Mouse (Mus musculus) midbrain, embryonic 16.5 days (tissue): Measurements from ENCODE around the gene Jag1. TPM values are rescaled to one million over a fixed set of nuclear protein-coding genes. Genes with fewer than 3 reads are reported as not detected.

Experiments
- ATAC-seq: fragments of 200-750 bp; cut with Nextera tagmentation; 2 replicates; pipeline ENCODE4 v1.8.0; 2017; ENCODE audit warnings: moderate TSS enrichment
- H3K27ac ChIP-seq: fragments of 300-500 bp; sonication (generic); 2 replicates; pipeline ENCODE4 v1.5.1; 2014; ENCODE audit warnings: mild to moderate bottlenecking, low read length, mixed read lengths
- H3K27me3 ChIP-seq: fragments of 300-500 bp; sonication (generic); 2 replicates; pipeline ENCODE4 v1.6.1; 2014; ENCODE audit warnings: low read depth, low read length, mixed read lengths; ENCODE audit not compliant: control insufficient read depth, insufficient read depth
- H3K36me3 ChIP-seq: fragments of 300-500 bp; sonication (generic); 2 replicates; pipeline ENCODE4 v1.6.1; 2014; ENCODE audit warnings: mild to moderate bottlenecking, low read length, moderate library complexity, mixed read lengths; ENCODE audit not compliant: control insufficient read depth, insufficient read depth
- H3K4me1 ChIP-seq: fragments of 300-500 bp; sonication (generic); 2 replicates; pipeline ENCODE4 v1.6.1; 2014; ENCODE audit warnings: mild to moderate bottlenecking, low read length, mixed read lengths; ENCODE audit not compliant: control insufficient read depth, insufficient read depth
- H3K4me2 ChIP-seq: fragments of 300-500 bp; sonication (generic); 2 replicates; pipeline ENCODE4 v1.6.1; 2014; ENCODE audit warnings: mild to moderate bottlenecking, low read length, mixed read lengths
- H3K4me3 ChIP-seq: fragments of 300-500 bp; sonication (generic); 2 replicates; pipeline ENCODE4 v1.5.1; 2014; ENCODE audit warnings: low read depth, mild to moderate bottlenecking, low read length, moderate library complexity, mixed read lengths
- H3K9ac ChIP-seq: fragments of 300-500 bp; sonication (generic); 2 replicates; pipeline ENCODE4 v1.6.1; 2014; ENCODE audit warnings: low read depth, low read length, mixed read lengths
- H3K9me3 ChIP-seq: fragments of 300-500 bp; sonication (generic); replicated peaks from 2 replicates; pipeline ENCODE4 v1.6.1; 2014; ENCODE audit warnings: mild to moderate bottlenecking, low read length, mixed read lengths; ENCODE audit not compliant: control insufficient read depth, poor library complexity, severe bottlenecking
- WGBS: fragments of 180-500 bp; shearing (Covaris S2); extraction: QIAGEN DNeasy Blood & Tissue Kit; methylation state at CpG from one replicate; pipeline ENCODE4 v1.1.7; 2014; 5-methylcytosine and 5-hydroxymethylcytosine counted together
- polyA plus RNA-seq: library from polyadenylated mRNA; unstranded; fragments of >200 nt; fragmentation: Nextera tagmentation; extraction: Ambion mirVana; gene quantifications from 2 replicates; pipeline ENCODE4 v1.2.1, GENCODE M21; 2015

Jag1 gene
- 8.6 and 10.1 TPM in 2 replicates for polyA plus RNA-seq

- H3K27me3 ChIP-seq: no peaks in the 10 kb centered on the region; the same call in 1 of the 2 replicates
- WGBS: under 1% methylated on average over 55 of the region's 59 CpGs
- H3K4me1 ChIP-seq: peaks cover 34% of the 10 kb centered on the region
- peak within 1 kb of the TSS; percentile 85 for H3K4me2 ChIP-seq
- no peaks in the 10 kb centered on the region for H3K9me3 ChIP-seq
- peak within 1 kb of the TSS; percentile 68 for H3K4me3 ChIP-seq
- ATAC-seq: peak; percentile 12
- peak within 1 kb of the TSS; percentile 64 for H3K9ac ChIP-seq
- peak within 1 kb of the TSS; percentile 83 for H3K27ac ChIP-seq
- H3K36me3 ChIP-seq: no peaks in the 10 kb centered on the region
Measured at GRCm38 (mm10) chr2:137116025-137116674, at the start of gene Jag1. Gene Jag1 (minus strand): TSS chr2:137116644.

- H3K9ac ChIP-seq: no peak overlapping the region
- no peak for ATAC-seq
- H3K27me3 ChIP-seq: no peaks in the 10 kb centered on the region
- H3K36me3 ChIP-seq: no peaks in the 10 kb centered on the region
- 76% methylated on average over 1 of the region's 1 CpGs for WGBS
- H3K4me1 ChIP-seq: no peaks in the 10 kb centered on the region
- H3K4me3 ChIP-seq: no peak overlapping the region
- H3K4me2 ChIP-seq: no peak overlapping the region
- no peak overlapping the region for H3K27ac ChIP-seq
- no peaks in the 10 kb centered on the region for H3K9me3 ChIP-seq
Measured at GRCm38 (mm10) chr2:137156018-137156417, 39.6 kb upstream of the Jag1 start.

DNA sequence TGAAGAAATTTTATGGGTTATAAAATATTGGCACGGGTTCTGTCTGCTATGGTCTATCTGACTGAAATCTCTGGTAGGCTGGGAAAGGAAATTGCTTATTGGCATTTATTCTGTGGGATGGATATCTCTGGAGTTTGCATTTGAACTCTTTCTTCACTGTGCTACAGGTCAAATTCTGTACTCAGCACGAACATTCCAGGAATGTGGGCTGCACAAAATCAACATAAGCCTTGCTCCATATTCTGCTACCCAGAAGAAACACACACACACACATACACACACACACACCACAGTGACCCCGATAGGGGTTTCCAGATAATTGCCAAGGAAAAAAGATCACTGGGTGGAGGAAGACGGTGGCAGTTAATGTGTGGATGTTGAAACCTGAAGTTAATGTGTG, 37.4 kb upstream of the Jag1 start:
- Histone ChIP-seq H3K9me3 (no peaks in the 10 kb centered on the region), H3K4me2 (no peak overlapping the region), H3K27ac (no peak overlapping the region), H3K27me3 (no peaks in the 10 kb centered on the region), H3K4me1 (no peaks in the 10 kb centered on the region), H3K36me3 (no peaks in the 10 kb centered on the region), H3K9ac (no peak overlapping the region), H3K4me3 (no peak overlapping the region)
- WGBS: 33% methylated on average over 4 of the region's 4 CpGs
- ATAC-seq: no peak

DNA sequence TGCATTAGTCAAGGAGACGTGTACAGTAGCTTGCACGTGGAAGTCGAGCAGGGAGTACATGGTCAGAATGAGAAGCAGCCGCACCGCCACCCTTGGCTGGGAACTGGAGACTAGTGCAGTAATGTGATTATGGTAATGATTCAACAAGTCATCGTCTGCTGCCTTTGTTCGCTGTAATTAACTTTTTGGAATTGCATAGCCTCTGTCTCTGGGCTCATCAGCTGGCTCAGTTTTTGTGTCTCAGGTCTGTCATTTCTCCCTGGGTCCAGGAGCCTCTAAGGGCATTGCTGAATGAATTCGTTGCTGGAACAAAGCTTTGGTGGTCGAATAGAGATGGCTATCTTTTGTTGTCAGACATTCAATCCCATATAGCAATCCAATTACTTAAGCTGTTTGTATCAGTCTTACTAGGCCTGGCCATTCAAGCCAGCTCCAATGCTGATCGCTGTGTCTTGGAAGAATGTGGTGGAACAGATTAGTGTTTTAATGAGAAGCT, 36.8 kb upstream of the Jag1 start:
- no peak overlapping the region for H3K4me3 ChIP-seq
- peak; percentile 94 for ATAC-seq
- H3K9ac ChIP-seq: no peak overlapping the region
- 12% methylated on average over 10 of the region's 10 CpGs for WGBS
- H3K36me3 ChIP-seq: no peaks in the 10 kb centered on the region
- no peaks in the 10 kb centered on the region for H3K27me3 ChIP-seq
- H3K4me1 ChIP-seq: no peaks in the 10 kb centered on the region
- H3K27ac ChIP-seq: no peak overlapping the region
- H3K4me2 ChIP-seq: no peak overlapping the region
- no peaks in the 10 kb centered on the region for H3K9me3 ChIP-seq

DNA sequence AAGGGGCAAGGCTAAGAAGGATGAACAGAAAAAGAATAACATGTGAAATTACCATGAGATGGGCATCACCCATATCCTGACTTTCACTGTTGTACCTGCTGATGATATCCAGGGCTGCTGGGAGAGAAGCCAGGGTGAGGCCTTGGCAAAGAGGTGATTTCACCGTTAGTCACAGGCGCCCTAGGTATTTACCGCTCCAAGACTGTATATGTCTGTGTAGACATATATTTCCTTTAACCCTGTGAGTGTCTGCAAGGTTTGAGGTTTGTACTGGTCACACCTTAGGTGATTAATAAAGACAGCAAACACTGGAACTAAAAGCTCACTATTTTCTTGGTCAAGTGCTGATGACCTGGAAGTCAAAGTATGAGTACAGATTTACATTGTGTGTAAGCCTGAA, 34.5 kb upstream of the Jag1 start:
- H3K9ac ChIP-seq: no peak overlapping the region
- no peaks in the 10 kb centered on the region for H3K27me3 ChIP-seq
- no peaks in the 10 kb centered on the region for H3K9me3 ChIP-seq
- H3K4me1 ChIP-seq: no peaks in the 10 kb centered on the region
- ATAC-seq: no peak
- no peak overlapping the region for H3K4me2 ChIP-seq
- no peaks in the 10 kb centered on the region for H3K36me3 ChIP-seq
- no peak overlapping the region for H3K4me3 ChIP-seq
- WGBS: 99% methylated on average over 3 of the region's 3 CpGs
- H3K27ac ChIP-seq: no peak overlapping the region

DNA sequence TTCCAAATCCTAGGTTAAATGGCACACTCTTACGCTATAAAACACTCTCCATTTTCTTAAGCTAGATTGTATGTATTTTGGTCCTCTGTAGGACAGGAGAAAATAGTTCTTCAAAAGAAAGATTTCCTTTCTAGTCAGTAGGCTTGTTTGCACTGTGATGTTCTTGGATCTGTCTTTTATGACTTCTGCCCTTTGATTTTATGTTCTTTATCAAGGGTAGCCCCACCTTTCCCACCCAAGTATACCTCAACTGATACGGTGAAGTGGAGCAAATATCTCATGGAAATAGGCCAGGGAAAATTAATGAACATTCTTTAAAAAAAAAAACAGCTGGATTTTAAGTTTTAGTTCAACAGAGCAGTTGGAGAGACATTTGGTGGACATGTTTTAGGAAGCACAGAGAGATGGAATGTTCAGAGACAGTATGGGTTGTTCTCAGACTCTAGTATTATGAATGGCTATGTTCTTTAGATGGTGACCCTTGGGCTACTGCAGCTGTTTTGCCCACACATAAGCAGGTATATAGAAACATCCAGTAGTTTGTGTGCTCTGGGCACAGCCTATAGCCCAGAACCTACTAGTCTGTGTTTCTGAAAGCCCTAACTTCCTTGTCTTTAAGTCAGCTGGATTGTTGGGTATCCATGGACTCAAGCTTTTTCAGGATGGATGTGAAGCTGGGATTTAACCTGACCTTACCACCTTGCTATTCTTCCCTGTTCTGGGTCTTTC, 30.7 kb upstream of the Jag1 start:
- no peak overlapping the region for H3K9ac ChIP-seq
- no peaks in the 10 kb centered on the region for H3K36me3 ChIP-seq
- H3K27me3 ChIP-seq: no peaks in the 10 kb centered on the region
- H3K27ac ChIP-seq: no peak overlapping the region
- 93% methylated on average over 2 of the region's 2 CpGs for WGBS
- H3K9me3 ChIP-seq: no peaks in the 10 kb centered on the region
- no peak for ATAC-seq
- H3K4me3 ChIP-seq: no peak overlapping the region
- no peaks in the 10 kb centered on the region for H3K4me1 ChIP-seq
- no peak overlapping the region for H3K4me2 ChIP-seq

DNA sequence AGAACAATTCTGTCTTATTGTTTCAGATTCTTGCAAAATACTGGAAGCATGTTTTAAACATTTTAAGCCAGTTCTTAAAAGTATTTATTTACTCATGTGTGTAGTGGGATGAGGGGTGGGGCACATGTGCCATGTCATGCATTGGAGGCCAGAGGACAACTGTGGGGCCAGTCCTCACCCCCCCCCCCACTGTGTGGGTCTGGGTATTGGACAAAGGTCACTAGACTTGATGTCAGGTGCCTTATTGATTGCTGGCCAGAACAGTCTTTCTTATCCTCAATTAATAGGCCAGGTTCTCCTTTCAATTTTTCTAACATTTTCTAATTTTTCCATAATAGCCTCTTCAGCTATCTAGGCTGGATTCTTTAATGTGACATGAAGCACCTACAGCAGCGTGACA, 21.6 kb upstream of the Jag1 start:
- Histone ChIP-seq H3K4me2 (no peak overlapping the region), H3K9me3 (no peaks in the 10 kb centered on the region), H3K4me3 (no peak overlapping the region), H3K27me3 (no peaks in the 10 kb centered on the region), H3K27ac (no peak overlapping the region), H3K9ac (no peak overlapping the region), H3K36me3 (no peaks in the 10 kb centered on the region), H3K4me1 (no peaks in the 10 kb centered on the region)
- no peak for ATAC-seq
- 85% methylated on average over 1 of the region's 1 CpGs for whole genome bisulfite sequencing

DNA sequence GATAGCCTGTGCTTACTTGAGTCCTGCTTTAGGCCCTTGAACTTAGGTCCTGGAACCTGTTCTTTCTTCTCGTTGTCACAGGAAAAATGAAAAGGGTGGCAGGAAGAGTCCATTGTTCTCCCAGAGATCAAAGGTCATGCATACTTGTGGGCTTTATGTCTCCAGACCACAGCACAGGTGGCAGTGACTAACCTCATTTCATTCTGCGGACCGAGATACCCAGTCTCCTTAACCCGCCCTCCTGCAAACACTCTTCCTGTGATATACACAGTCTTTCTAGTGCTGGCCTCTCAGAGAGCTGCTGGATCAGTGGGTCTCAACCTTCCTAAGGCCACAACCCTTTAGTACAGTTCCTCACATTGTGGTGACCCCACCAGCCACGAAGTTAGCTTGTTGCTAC, 17.6 kb upstream of the Jag1 start:
- H3K9ac ChIP-seq: no peak overlapping the region
- H3K27ac ChIP-seq: no peak overlapping the region
- H3K4me3 ChIP-seq: no peak overlapping the region
- 78% methylated on average over 5 of the region's 5 CpGs for WGBS
- no peaks in the 10 kb centered on the region for H3K4me1 ChIP-seq
- no peak for ATAC-seq
- no peak overlapping the region for H3K4me2 ChIP-seq
- H3K9me3 ChIP-seq: no peaks in the 10 kb centered on the region
- no peaks in the 10 kb centered on the region for H3K36me3 ChIP-seq
- no peaks in the 10 kb centered on the region for H3K27me3 ChIP-seq

GRCm38 (mm10) chr2:137124861-137125260, 8.4 kb upstream of the Jag1 start:
- Histone ChIP-seq H3K9me3 (no peaks in the 10 kb centered on the region; the same call in 1 of the 2 replicates), H3K27ac (no peak overlapping the region), H3K4me1 (no peaks in the 10 kb centered on the region), H3K27me3 (no peaks in the 10 kb centered on the region), H3K9ac (no peak overlapping the region), H3K36me3 (no peaks in the 10 kb centered on the region), H3K4me2 (no peak overlapping the region), H3K4me3 (no peak overlapping the region)
- ATAC-seq: no peak
- 84% methylated on average over 1 of the region's 1 CpGs for WGBS
